Mouse (Mus musculus): ENCODE data around the gene Tfb2m.

The Tfb2m gene

GRCm38 (mm10) chr1:179545768-179546550 lies at the start of gene Tfb2m, which contains the start of gene Cnst:
TSS of gene Tfb2m (minus strand) at chr1:179546267.
TSS of gene Cnst (plus strand) at chr1:179546370.
- peak; percentile 97 to 98 for DNase-seq (ENCODE audit: low spot score in 2 of 2)

GRCm38 (mm10) chr1:179592972-179593371 lies 46.9 kb upstream of the Tfb2m start:
- no peak for DNase-seq (ENCODE audit: low spot score in 2 of 2)

- no peak for DNase-seq (ENCODE audit: low spot score in 2 of 2)
Observed at GRCm38 (mm10) chr1:179592143-179592542, 46.1 kb upstream of the Tfb2m start.

GRCm38 (mm10) chr1:179591639-179592038 lies 45.6 kb upstream of the Tfb2m start:
- DNase-seq (ENCODE audit: low spot score in 2 of 2) = peak; percentile 24 to 61

- DNase-seq (ENCODE audit: low spot score in 2 of 2) = no peak
Observed at GRCm38 (mm10) chr1:179588230-179588629, 42.2 kb upstream of the Tfb2m start.

- no peak for DNase-seq (ENCODE audit: low spot score in 2 of 2)
Observed at GRCm38 (mm10) chr1:179586430-179587095, 40.5 kb upstream of the Tfb2m start.

- DNase-seq (ENCODE audit: low spot score in 2 of 2) = no peak
Observed at GRCm38 (mm10) chr1:179585646-179586045, 39.6 kb upstream of the Tfb2m start.

- DNase-seq (ENCODE audit: low spot score in 2 of 2) = no peak
Observed at GRCm38 (mm10) chr1:179584220-179584619, 38.2 kb upstream of the Tfb2m start.

GRCm38 (mm10) chr1:179583090-179583489 lies 37.0 kb upstream of the Tfb2m start:
- DNase-seq (ENCODE audit: low spot score in 2 of 2) = no peak

GRCm38 (mm10) chr1:179582021-179582433 lies 36.0 kb upstream of the Tfb2m start:
- DNase-seq (ENCODE audit: low spot score in 2 of 2) = no peak

GRCm38 (mm10) chr1:179581422-179581821 lies 35.4 kb upstream of the Tfb2m start:
- no peak for DNase-seq (ENCODE audit: low spot score in 2 of 2)

GRCm38 (mm10) chr1:179580200-179580599 lies 34.1 kb upstream of the Tfb2m start:
- no peak for DNase-seq (ENCODE audit: low spot score in 2 of 2)

- DNase-seq (ENCODE audit: low spot score in 2 of 2) = no peak
Observed at GRCm38 (mm10) chr1:179578625-179579024, 32.6 kb upstream of the Tfb2m start.

- DNase-seq (ENCODE audit: low spot score in 2 of 2) = no peak
Observed at GRCm38 (mm10) chr1:179573650-179574206, 27.7 kb upstream of the Tfb2m start.

- DNase-seq (ENCODE audit: low spot score in 2 of 2) = no peak
Observed at GRCm38 (mm10) chr1:179571686-179572085, 25.6 kb upstream of the Tfb2m start.

- DNase-seq (ENCODE audit: low spot score in 2 of 2) = no peak
Observed at GRCm38 (mm10) chr1:179570482-179570881, 24.4 kb upstream of the Tfb2m start.

GRCm38 (mm10) chr1:179568690-179569398 lies 22.8 kb upstream of the Tfb2m start:
- no peak for DNase-seq (ENCODE audit: low spot score in 2 of 2)

GRCm38 (mm10) chr1:179567558-179567957 lies 21.5 kb upstream of the Tfb2m start:
- no peak for DNase-seq (ENCODE audit: low spot score in 2 of 2)

GRCm38 (mm10) chr1:179563926-179564325 lies 17.9 kb upstream of the Tfb2m start:
- DNase-seq (ENCODE audit: low spot score in 2 of 2) = no peak

GRCm38 (mm10) chr1:179563211-179563610 lies 17.1 kb upstream of the Tfb2m start:
- no peak for DNase-seq (ENCODE audit: low spot score in 2 of 2)

- no peak for DNase-seq (ENCODE audit: low spot score in 2 of 2)
Observed at GRCm38 (mm10) chr1:179560845-179561430, 14.9 kb upstream of the Tfb2m start.
